8 mouse cellular contexts compared by ENCODE assay signal in the genomic region with DNA sequence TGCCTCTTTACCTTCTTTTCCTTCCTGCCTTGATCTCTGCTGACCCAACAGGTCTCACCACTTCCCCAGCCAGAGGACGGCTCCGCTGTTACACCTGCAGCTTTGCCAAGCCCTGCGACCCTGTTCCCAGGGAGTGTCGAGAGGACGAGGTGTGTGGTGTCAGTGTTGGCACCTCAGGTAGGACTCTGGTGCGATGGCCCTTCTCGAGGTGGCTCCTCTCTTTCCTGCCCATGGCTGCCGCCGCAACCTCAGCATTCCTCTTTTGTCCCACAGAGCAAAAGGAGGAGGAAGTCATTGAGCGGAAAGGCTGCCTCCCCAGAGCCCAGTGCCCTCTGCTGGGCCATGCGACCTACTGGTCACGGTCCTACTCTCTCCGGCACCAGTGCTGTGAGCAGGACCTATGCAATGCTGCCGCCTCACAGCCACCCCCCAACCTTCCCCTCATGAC. TPM values are rescaled to one million over a fixed set of nuclear protein-coding genes. Genes with fewer than 3 reads are reported as not detected.
DNase-seq lines count a peak whose midpoint lies in the region; ATAC-seq and TF ChIP-seq lines count a peak whose summit lies in the region.

Gene Ly6g6d, minus strand, starts transcription at position 280 of the 448 bp plus-strand sequence.

- ATAC-seq in hindbrain, embryonic 15.5 days (ENCODE audit: low FRiP score, low read depth), result no peak
- ATAC-seq in liver, embryonic 11.5 days (replicated peaks; ENCODE audit: low FRiP score), result no peak
- ATAC-seq in midbrain, postnatal 0 days (ENCODE audit: low FRiP score), result peak; percentile 58; the same call in 1 of the 2 replicates

- H3K4me1 ChIP-seq in forebrain, embryonic 10.5 days, result peaks cover 33% of the 10 kb centered on the region
- peaks cover 8% of the 10 kb centered on the region; the same call in 1 of the 2 replicates for H3K4me1 ChIP-seq in hindbrain, embryonic 15.5 days (replicated peaks)
- H3K4me1 ChIP-seq in liver, embryonic 11.5 days (replicated peaks; ENCODE audit: control insufficient read depth, insufficient read depth, low read length), result peaks cover 26% of the 10 kb centered on the region
- H3K4me1 ChIP-seq in midbrain, postnatal 0 days (ENCODE audit: insufficient read depth, low read length), result no peaks in the 10 kb centered on the region

- peak; percentile 57 for TF ChIP-seq CTCF in midbrain, postnatal 0 days (IDR thresholded peaks at IDR 0.05)

- peak; percentile 32 for DNase-seq in ovary, adult 18-20 months (ENCODE audit: low spot score)
- no peak for DNase-seq in ovary, postnatal 14 days (ENCODE audit: low spot score)
- peak; percentile 38 for DNase-seq in forebrain, embryonic 10.5 days (ENCODE audit: extremely low spot score, low spot score)
- DNase-seq in liver, embryonic 11.5 days (ENCODE audit: low spot score), result no peak
- DNase-seq in midbrain, postnatal 0 days (ENCODE audit: low spot score), result peak; percentile 18
- no peak for DNase-seq in right cerebral cortex, postnatal 25 days
- no peak for DNase-seq in MN1 (ENCODE audit: low spot score)

- no peaks in the 10 kb centered on the region for H3K36me3 ChIP-seq in forebrain, embryonic 10.5 days (replicated peaks)
- no peaks in the 10 kb centered on the region for H3K36me3 ChIP-seq in hindbrain, embryonic 15.5 days
- no peaks in the 10 kb centered on the region for H3K36me3 ChIP-seq in liver, embryonic 11.5 days (ENCODE audit: control insufficient read depth, insufficient read depth, low read length)
- no peaks in the 10 kb centered on the region for H3K36me3 ChIP-seq in midbrain, postnatal 0 days (ENCODE audit: insufficient read depth, low read length)

- peak within 1 kb of the TSS; percentile 49 for H3K4me2 ChIP-seq in hindbrain, embryonic 15.5 days
- H3K4me2 ChIP-seq in liver, embryonic 11.5 days, result peak within 1 kb of the TSS; percentile 28; the same call in 1 of the 2 replicates
- peak within 1 kb of the TSS; percentile 35 for H3K4me2 ChIP-seq in midbrain, postnatal 0 days (ENCODE audit: low read depth, low read length, poor library complexity, severe bottlenecking)

- H3K27me3 ChIP-seq in forebrain, embryonic 10.5 days (ENCODE audit: poor library complexity, severe bottlenecking), result peaks cover 37% of the 10 kb centered on the region
- H3K27me3 ChIP-seq in hindbrain, embryonic 15.5 days, result no peaks in the 10 kb centered on the region
- H3K27me3 ChIP-seq in liver, embryonic 11.5 days (replicated peaks; ENCODE audit: control insufficient read depth, insufficient read depth, low read length), result peaks cover 7% of the 10 kb centered on the region; the same call in 1 of the 2 replicates
- no peaks in the 10 kb centered on the region for H3K27me3 ChIP-seq in midbrain, postnatal 0 days (ENCODE audit: insufficient read depth, low read length)

- H3K9me3 ChIP-seq in forebrain, embryonic 10.5 days, result no peaks in the 10 kb centered on the region
- no peaks in the 10 kb centered on the region for H3K9me3 ChIP-seq in hindbrain, embryonic 15.5 days
- H3K9me3 ChIP-seq in liver, embryonic 11.5 days (ENCODE audit: control insufficient read depth, low read length), result no peaks in the 10 kb centered on the region
- H3K9me3 ChIP-seq in midbrain, postnatal 0 days (ENCODE audit: low read length), result no peaks in the 10 kb centered on the region

- peak within 1 kb of the TSS; percentile 81 for H3K27ac ChIP-seq in forebrain, embryonic 10.5 days
- H3K27ac ChIP-seq in hindbrain, embryonic 15.5 days (replicated peaks), result no peak within 1 kb of the TSS
- H3K27ac ChIP-seq in liver, embryonic 11.5 days (ENCODE audit: low read depth, low read length), result 0 out of 2 replicates have a peak within 1 kb of the TSS, but pooled peaks have one; percentile 0
- H3K27ac ChIP-seq in midbrain, postnatal 0 days (ENCODE audit: low read depth, low read length), result no peak within 1 kb of the TSS

- 10% methylated on average over 14 of the region's 14 CpGs for WGBS in forebrain, embryonic 10.5 days
- 18% methylated on average over 14 of the region's 14 CpGs for WGBS in hindbrain, embryonic 15.5 days
- 17% methylated on average over 14 of the region's 14 CpGs for WGBS in liver, embryonic 11.5 days
- 12% methylated on average over 14 of the region's 14 CpGs for WGBS in midbrain, postnatal 0 days

- peak within 1 kb of the TSS; percentile 10; the same call in 1 of the 2 replicates for H3K9ac ChIP-seq in hindbrain, embryonic 15.5 days
- no peak within 1 kb of the TSS; the same call in 1 of the 2 replicates for H3K9ac ChIP-seq in liver, embryonic 11.5 days (ENCODE audit: low read depth, low read length)
- H3K9ac ChIP-seq in midbrain, postnatal 0 days (replicated peaks; ENCODE audit: low read length, poor library complexity, severe bottlenecking), result no peak within 1 kb of the TSS

- peak within 1 kb of the TSS; percentile 42 for H3K4me3 ChIP-seq in forebrain, embryonic 10.5 days
- H3K4me3 ChIP-seq in hindbrain, embryonic 15.5 days, result peak within 1 kb of the TSS; percentile 20
- H3K4me3 ChIP-seq in liver, embryonic 11.5 days (ENCODE audit: low read depth, low read length), result no peak within 1 kb of the TSS
- H3K4me3 ChIP-seq in midbrain, postnatal 0 days (ENCODE audit: low read depth, low read length), result peak within 1 kb of the TSS; percentile 18; the same call in 1 of the 2 replicates

RNA-seq across cellular contexts. Expression of gene Ly6g6d, which starts in this region (rescaled TPM):
- 1.8 and 2.0 TPM in 2 replicates for polyA plus RNA-seq in forebrain, embryonic 10.5 days (2016; fragmentation: Nextera tagmentation; extraction: Ambion mirVana)
- 1.2 and 1.8 TPM in 2 replicates for polyA plus RNA-seq in hindbrain, embryonic 15.5 days (2015; fragmentation: Nextera tagmentation; extraction: Ambion mirVana)
- polyA plus RNA-seq in liver, embryonic 11.5 days (2014; fragmentation: Nextera tagmentation; extraction: Ambion mirVana), result 0.44 and 0.78 TPM in 2 replicates
- total RNA-seq in midbrain, postnatal 0 days (2014; rRNA removed), result 1.4 TPM in 1 of 2 replicates, not detected in the other
- 0.98 and 1.1 TPM in 2 replicates for polyA plus RNA-seq in midbrain, postnatal 0 days (2015; fragmentation: Nextera tagmentation; extraction: Ambion mirVana)

Comparison
In these comparisons a context has a peak if more than half of its experiments do, and no peak if none do; other contexts are left out.
1. DNase-seq: peak in ovary, adult 18-20 months (single experiment), forebrain, embryonic 10.5 days (single experiment) and midbrain, postnatal 0 days (single experiment); none in ovary, postnatal 14 days (single experiment), liver, embryonic 11.5 days (single experiment), right cerebral cortex, postnatal 25 days (single experiment) and MN1 (single experiment).
2. H3K27ac ChIP-seq: peak in forebrain, embryonic 10.5 days (single experiment) and liver, embryonic 11.5 days (single experiment); none in hindbrain, embryonic 15.5 days (single experiment) and midbrain, postnatal 0 days (single experiment).
3. Peak in every context shown above with its lines, with median percentiles within 50 percentile points of each other: H3K4me2 ChIP-seq.